ENCODE assay signal across 19 mouse cellular contexts in genomic region chr5:128392372-128392771, GRCm38 (mm10). TPM values are rescaled to one million over a fixed set of nuclear protein-coding genes. Genes with fewer than 3 reads are reported as not detected.
DNase-seq lines count a peak whose midpoint lies in the region; ATAC-seq and TF ChIP-seq lines count a peak whose summit lies in the region.
"Had no signal": no experiment of that assay in that cellular context is flagged by ENCODE, and none has a peak within 500 bp of the region (broad histone marks: within the 10 kb centered on the region; RNA-seq: fewer than 3 reads in every experiment).

No protein-coding gene starts in this region.

- peak; percentile 39 for TF ChIP-seq CTCF in midbrain, postnatal 0 days (IDR thresholded peaks at IDR 0.05)

- H3K4me3 ChIP-seq in midbrain, postnatal 0 days (ENCODE audit: low read depth, low read length), result no peak overlapping the region
- no peak overlapping the region for H3K4me3 ChIP-seq in midbrain, embryonic 13.5 days (replicated peaks)
- H3K4me3 ChIP-seq: erythroblast, embryonic 14.5 days; heart, embryonic 12.5 days; lung, embryonic 15.5 days; myocyte had no signal

- no peak overlapping the region for H3K4me2 ChIP-seq in midbrain, postnatal 0 days (ENCODE audit: low read depth, low read length, poor library complexity, severe bottlenecking)
- no peak overlapping the region for H3K4me2 ChIP-seq in midbrain, embryonic 13.5 days (replicated peaks)
- H3K4me2 ChIP-seq: heart, embryonic 12.5 days; lung, embryonic 15.5 days had no signal

- peak; percentile 29 to 34 for DNase-seq in cerebellum, postnatal 10 days
- DNase-seq in cerebellum, postnatal 36 days, result no peak
- peak; percentile 5 to 14 for DNase-seq in kidney, postnatal 4 days
- DNase-seq in kidney, adult 18-20 months, result no peak
- no peak for DNase-seq in midbrain, postnatal 0 days (ENCODE audit: low spot score)
- DNase-seq in mesoderm, embryonic 11.5 days (ENCODE audit: low read depth, low spot score), result peak; percentile 19
- no peak for DNase-seq in left cerebral cortex, postnatal 36 days (ENCODE audit: low spot score in 2 of 2)
- DNase-seq: adrenal gland, postnatal 36 days; gastrocnemius, postnatal 36 days; right cerebral cortex, postnatal 25 days; thymus, postnatal 14 days had no signal

- intact Hi-C loops in left cerebral cortex, postnatal 36 days (cut with DNase I), result no loop called here

- no peak for ATAC-seq in midbrain, postnatal 0 days (ENCODE audit: low FRiP score)
- ATAC-seq in midbrain, embryonic 13.5 days, result no peak
- ATAC-seq: intestine, postnatal 0 days had no signal

- no peaks in the 10 kb centered on the region for H3K36me3 ChIP-seq in midbrain, postnatal 0 days (ENCODE audit: insufficient read depth, low read length)
- H3K36me3 ChIP-seq in midbrain, embryonic 13.5 days, result no peaks in the 10 kb centered on the region
- H3K36me3 ChIP-seq: heart, embryonic 12.5 days; lung, embryonic 15.5 days had no signal

- no peak overlapping the region for H3K27ac ChIP-seq in midbrain, postnatal 0 days (ENCODE audit: low read depth, low read length)
- H3K27ac ChIP-seq in midbrain, embryonic 13.5 days, result no peak overlapping the region
- H3K27ac ChIP-seq: lung, embryonic 15.5 days had no signal

- H3K4me1 ChIP-seq in midbrain, postnatal 0 days (ENCODE audit: insufficient read depth, low read length), result no peaks in the 10 kb centered on the region
- peaks cover 10% of the 10 kb centered on the region for H3K4me1 ChIP-seq in midbrain, embryonic 13.5 days (replicated peaks)
- H3K4me1 ChIP-seq: heart, embryonic 12.5 days; lung, embryonic 15.5 days; megakaryocyte, embryonic 14.5 days had no signal

- 85% methylated on average over 3 of the region's 3 CpGs for WGBS in midbrain, postnatal 0 days
- WGBS in midbrain, embryonic 13.5 days, result 88% methylated on average over 3 of the region's 3 CpGs

- H3K9me3 ChIP-seq in midbrain, postnatal 0 days (ENCODE audit: low read length), result 0 out of 2 replicates have a peak, but pooled peaks cover 3% of the 10 kb centered on the region
- H3K9me3 ChIP-seq in midbrain, embryonic 13.5 days, result peaks cover 10% of the 10 kb centered on the region; the same call in 1 of the 2 replicates
- H3K9me3 ChIP-seq: lung, embryonic 15.5 days had no signal

- no peaks in the 10 kb centered on the region for H3K27me3 ChIP-seq in midbrain, postnatal 0 days (ENCODE audit: insufficient read depth, low read length)
- H3K27me3 ChIP-seq in midbrain, embryonic 13.5 days, result no peaks in the 10 kb centered on the region
- H3K27me3 ChIP-seq: heart, embryonic 12.5 days; lung, embryonic 15.5 days; megakaryocyte, embryonic 14.5 days had no signal

- H3K9ac ChIP-seq in midbrain, postnatal 0 days (replicated peaks; ENCODE audit: low read length, poor library complexity, severe bottlenecking), result no peak overlapping the region
- no peak overlapping the region for H3K9ac ChIP-seq in midbrain, embryonic 13.5 days (replicated peaks)
- H3K9ac ChIP-seq: heart, embryonic 12.5 days; lung, embryonic 15.5 days had no signal

RNA-seq across cellular contexts. Expression of gene Tmem132d, which starts 40.5 kb away (rescaled TPM):
- total RNA-seq in midbrain, postnatal 0 days (2014; rRNA removed), result 14.7 and 16.9 TPM in 2 replicates
- 3.3 and 4.0 TPM in 2 replicates for polyA plus RNA-seq in midbrain, postnatal 0 days (2015; fragmentation: Nextera tagmentation; extraction: Ambion mirVana)
- polyA plus RNA-seq in midbrain, embryonic 13.5 days (2015; fragmentation: Nextera tagmentation; extraction: Ambion mirVana), result 1.2 and 1.3 TPM in 2 replicates
- total RNA-seq in left cerebral cortex, postnatal 36 days (2021), result 10 to 100 TPM; 62.8 to 63.5 TPM
- total RNA-seq: hematopoietic stem cell, adult 5-6 weeks had no signal
- polyA plus RNA-seq: erythroblast, embryonic 14.5 days; intestine, postnatal 0 days; myocyte had no signal

Comparison
In these comparisons a context has a peak if more than half of its experiments do, and no peak if none do; other contexts are left out.
1. DNase-seq: peak in cerebellum, postnatal 10 days (2 of 2), kidney, postnatal 4 days (2 of 2) and mesoderm, embryonic 11.5 days (single experiment); none in cerebellum, postnatal 36 days (0 of 2), kidney, adult 18-20 months (single experiment), midbrain, postnatal 0 days (single experiment) and left cerebral cortex, postnatal 36 days (0 of 2).